Comparison of ENCODE assay signal across 8 mouse cellular contexts in genomic region chr14:8214299-8215207, GRCm38 (mm10). TPM values are rescaled to one million over a fixed set of nuclear protein-coding genes. Genes with fewer than 3 reads are reported as not detected.
DNase-seq lines count a peak whose midpoint lies in the region; ATAC-seq and TF ChIP-seq lines count a peak whose summit lies in the region.

No protein-coding gene starts in this region.

- H3K36me3 ChIP-seq in heart, embryonic 14.5 days (ENCODE audit: control insufficient read depth, insufficient read depth, low read length): no peaks in the 10 kb centered on the region
- H3K36me3 ChIP-seq in neural tube, embryonic 15.5 days: no peaks in the 10 kb centered on the region

- H3K27me3 ChIP-seq in heart, embryonic 14.5 days (ENCODE audit: control insufficient read depth, insufficient read depth, low read length): no peaks in the 10 kb centered on the region
- no peaks in the 10 kb centered on the region for H3K27me3 ChIP-seq in neural tube, embryonic 15.5 days (replicated peaks)

- peak; percentile 42 for ATAC-seq in erythroblast, adult 5-6 weeks (replicated peaks; ENCODE audit: low FRiP score, poor library complexity, severe bottlenecking)
- peak; percentile 78 for ATAC-seq in heart, embryonic 14.5 days (ENCODE audit: insufficient number of reproducible peaks, insufficient read depth, low FRiP score, low read depth)
- ATAC-seq in neural tube, embryonic 15.5 days (ENCODE audit: low FRiP score): peak; percentile 90

- no peaks in the 10 kb centered on the region for H3K9me3 ChIP-seq in heart, embryonic 14.5 days (ENCODE audit: control insufficient read depth, low read length)
- no peaks in the 10 kb centered on the region for H3K9me3 ChIP-seq in neural tube, embryonic 15.5 days (replicated peaks)

- no peak for TF ChIP-seq CTCF in brain, embryonic 14.5 days (IDR thresholded peaks at IDR 0.05; ENCODE audit: borderline replicate concordance, extremely low read depth, insufficient read depth, insufficient read length)

- H3K4me2 ChIP-seq in heart, embryonic 14.5 days (ENCODE audit: low read length): peak overlapping the region; percentile 86
- peak overlapping the region; percentile 85 for H3K4me2 ChIP-seq in neural tube, embryonic 15.5 days

- TF ChIP-seq POLR2A in brain, embryonic 14.5 days (IDR thresholded peaks at IDR 0.05; ENCODE audit: borderline replicate concordance, extremely low read depth, insufficient read depth, insufficient read length, poor library complexity, severe bottlenecking): 0 out of 2 replicates have a peak, but pooled peaks have one; percentile 5

- peak overlapping the region; percentile 76 to 94; a peak in 3 of 4 replicates for H3K27ac ChIP-seq in heart, embryonic 14.5 days (replicated peaks in 1 of 2; ENCODE audit: control insufficient read depth in 1 of 2, insufficient read depth in 1 of 2, low read depth in 2 of 2, low read length in 2 of 2)
- H3K27ac ChIP-seq in neural tube, embryonic 15.5 days (replicated peaks): peak overlapping the region; percentile 95

- peak overlapping the region; percentile 73 to 93 for H3K4me3 ChIP-seq in heart, embryonic 14.5 days (ENCODE audit: control insufficient read depth in 1 of 2, insufficient read depth in 1 of 2, low read depth in 1 of 2, low read length in 2 of 2)
- peak overlapping the region; percentile 69 for H3K4me3 ChIP-seq in neural tube, embryonic 15.5 days (replicated peaks)

- H3K4me1 ChIP-seq in heart, embryonic 14.5 days (ENCODE audit: control insufficient read depth in 2 of 2, insufficient read depth in 2 of 2, low read length in 2 of 2): peaks cover 4 to 21% of the 10 kb centered on the region in 2 experiments
- H3K4me1 ChIP-seq in neural tube, embryonic 15.5 days: peaks cover 37% of the 10 kb centered on the region

- DNase-seq in ES-CJ7 (ENCODE audit: low read depth, low spot score): peak; percentile 22
- peak; percentile 82 for DNase-seq in brain, embryonic 14.5 days (ENCODE audit: low read depth)
- peak; percentile 87 for DNase-seq in kidney, postnatal 10 days
- DNase-seq in lung, adult 18-20 months: peak; percentile 64 to 70
- DNase-seq in thymus, postnatal 14 days: peak; percentile 78

- 2% methylated on average over 59 of the region's 63 CpGs for WGBS in heart, embryonic 14.5 days
- 2% methylated on average over 53 of the region's 63 CpGs for WGBS in neural tube, embryonic 15.5 days

- peak overlapping the region; percentile 94 for H3K9ac ChIP-seq in heart, embryonic 14.5 days (ENCODE audit: low read length)
- peak overlapping the region; percentile 83 for H3K9ac ChIP-seq in neural tube, embryonic 15.5 days (replicated peaks)

RNA-seq across cellular contexts. Expression of gene Kctd6, which starts 0.6 kb away (rescaled TPM):
- polyA plus RNA-seq in brain, embryonic 14.5 days (2012; rRNA removed): 15.0 and 16.9 TPM in 2 replicates
- 1.2 and 2.3 TPM in 2 replicates for total RNA-seq in erythroblast, adult 5-6 weeks (2015; ENCODE audit: low replicate concordance)
- total RNA-seq in erythroblast, adult 5-6 weeks (2017; ENCODE audit: low replicate concordance): 5.4 and 6.6 TPM in 2 replicates
- polyA plus RNA-seq in heart, embryonic 14.5 days (2014; fragmentation: Nextera tagmentation; extraction: Ambion mirVana): 14.3 and 14.8 TPM in 2 replicates
- 15.1 and 22.5 TPM in 2 replicates for polyA plus RNA-seq in neural tube, embryonic 15.5 days (2015; fragmentation: Nextera tagmentation; extraction: Ambion mirVana)

RNA-seq across cellular contexts. Expression of gene Pdhb, which starts 41.7 kb away (rescaled TPM):
- polyA plus RNA-seq in brain, embryonic 14.5 days (2012; rRNA removed): 158 and 181 TPM in 2 replicates
- total RNA-seq in erythroblast, adult 5-6 weeks (2015; ENCODE audit: low replicate concordance): 26.9 and 51.2 TPM in 2 replicates
- total RNA-seq in erythroblast, adult 5-6 weeks (2017; ENCODE audit: low replicate concordance): 56.0 and 56.1 TPM in 2 replicates
- 588 and 604 TPM in 2 replicates for polyA plus RNA-seq in heart, embryonic 14.5 days (2014; fragmentation: Nextera tagmentation; extraction: Ambion mirVana)
- 296 and 297 TPM in 2 replicates for polyA plus RNA-seq in neural tube, embryonic 15.5 days (2015; fragmentation: Nextera tagmentation; extraction: Ambion mirVana)

RNA-seq across cellular contexts. Expression of gene Acox2, which starts 44.6 kb away (rescaled TPM):
- not detected in 2 replicates for polyA plus RNA-seq in brain, embryonic 14.5 days (2012; rRNA removed)
- not detected in 2 replicates for total RNA-seq in erythroblast, adult 5-6 weeks (2015; ENCODE audit: low replicate concordance)
- not detected in 2 replicates for total RNA-seq in erythroblast, adult 5-6 weeks (2017; ENCODE audit: low replicate concordance)
- polyA plus RNA-seq in heart, embryonic 14.5 days (2014; fragmentation: Nextera tagmentation; extraction: Ambion mirVana): not detected in 2 replicates
- 0.22 TPM in 1 of 2 replicates, not detected in the other for polyA plus RNA-seq in neural tube, embryonic 15.5 days (2015; fragmentation: Nextera tagmentation; extraction: Ambion mirVana)

Comparison
In these comparisons a context has a peak if more than half of its experiments do, and no peak if none do; other contexts are left out.
1. Peak in every context shown above with its lines: DNase-seq, ATAC-seq, H3K4me3 ChIP-seq and H3K27ac ChIP-seq.
2. DNase-seq: peak in every context shown above with its lines; median percentile 87 in kidney, postnatal 10 days; 82 in brain, embryonic 14.5 days; 78 in thymus, postnatal 14 days; 67 in lung, adult 18-20 months; 22 in ES-CJ7.